Mouse (Mus musculus) central nervous system, embryonic 11.5 days (tissue): Measurements from ENCODE around the gene Auts2. TPM values are rescaled to one million over a fixed set of nuclear protein-coding genes. Genes with fewer than 3 reads are reported as not detected.

Experiments used
- polyA plus RNA-seq: library from polyadenylated mRNA; depleted of rRNA; stranded (reverse); fragments of >200 nt; gene quantifications from 2 replicates; pipeline ENCODE4 v1.2.3, GENCODE M21; 2012; rRNA removed

Auts2 gene
- polyA plus RNA-seq: 61.7 and 64.9 TPM in 2 replicates

GRCm38 (mm10) chr5:132543118-132544071 is at the start of gene Auts2:
Auts2 (minus strand) TSS chr5:132543344.

